Mouse (Mus musculus): ENCODE measurements around the gene AL607142.1.

Gene AL607142.1

DNA sequence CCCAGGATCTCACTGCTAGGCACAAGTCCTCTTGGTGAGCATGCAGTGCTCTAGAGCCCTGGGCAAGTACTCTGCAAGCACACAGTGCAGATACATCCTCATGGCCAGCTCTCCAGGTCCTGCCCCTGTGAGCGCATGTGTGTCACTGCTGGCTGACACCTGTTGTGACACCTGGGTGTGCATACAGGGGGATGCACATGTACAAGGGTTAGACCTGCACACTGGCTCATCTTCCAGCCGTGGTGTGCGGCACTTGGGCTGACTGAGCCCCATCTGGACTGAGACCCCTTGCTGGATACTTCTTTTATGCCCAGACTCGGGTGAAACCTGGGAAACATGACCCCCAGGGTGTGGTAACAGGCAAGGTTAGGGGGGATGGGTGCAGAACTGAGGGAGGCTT lies 16.5 kb upstream of the AL607142.1 start:
- TF ChIP-seq GATA4 (IDR thresholded peaks at IDR 0.05; ENCODE audit: insufficient replicate concordance, low read length), result no peak

DNA sequence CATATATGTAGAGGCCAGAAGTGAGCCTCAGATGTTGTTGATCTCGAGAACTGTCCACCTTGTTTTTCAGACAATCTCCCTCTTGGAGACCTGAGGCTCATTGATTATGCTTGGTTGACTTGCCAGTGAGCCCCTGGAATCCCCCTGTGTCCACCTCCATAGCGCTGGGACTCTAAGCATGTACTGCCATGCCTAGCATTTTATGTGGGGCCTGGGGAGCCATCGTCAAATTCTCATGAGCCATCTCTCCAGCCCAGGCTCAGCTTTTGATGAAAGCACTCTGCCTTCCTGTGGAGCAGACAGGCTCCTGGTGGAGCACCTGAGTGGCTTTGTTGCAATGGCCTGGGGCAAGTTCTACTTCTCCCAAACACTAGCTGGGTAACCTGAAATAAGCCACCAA lies 14.9 kb upstream of the AL607142.1 start:
- TF ChIP-seq GATA4 (IDR thresholded peaks at IDR 0.05; ENCODE audit: insufficient replicate concordance, low read length), result no peak

DNA sequence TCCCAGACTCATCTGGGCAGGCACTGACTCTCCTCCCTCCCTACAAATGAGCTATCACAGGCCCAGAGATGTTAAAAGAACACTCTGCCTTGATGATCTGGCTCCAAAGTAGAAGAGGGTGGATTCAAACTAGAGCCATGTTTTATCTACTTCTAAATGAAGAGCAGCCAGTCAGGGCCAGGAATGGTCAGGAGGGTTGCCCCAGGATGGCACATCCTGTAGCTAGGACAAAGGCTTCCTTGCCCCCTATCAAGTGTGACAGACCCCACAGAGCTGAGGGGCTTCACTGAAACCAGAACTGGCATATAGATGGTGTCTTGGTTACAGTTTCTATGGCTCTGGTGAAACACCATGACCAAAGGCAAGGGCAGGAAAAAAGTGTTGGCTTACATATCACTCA lies 12.3 kb upstream of the AL607142.1 start:
- TF ChIP-seq GATA4 (IDR thresholded peaks at IDR 0.05; ENCODE audit: insufficient replicate concordance, low read length), result no peak

DNA sequence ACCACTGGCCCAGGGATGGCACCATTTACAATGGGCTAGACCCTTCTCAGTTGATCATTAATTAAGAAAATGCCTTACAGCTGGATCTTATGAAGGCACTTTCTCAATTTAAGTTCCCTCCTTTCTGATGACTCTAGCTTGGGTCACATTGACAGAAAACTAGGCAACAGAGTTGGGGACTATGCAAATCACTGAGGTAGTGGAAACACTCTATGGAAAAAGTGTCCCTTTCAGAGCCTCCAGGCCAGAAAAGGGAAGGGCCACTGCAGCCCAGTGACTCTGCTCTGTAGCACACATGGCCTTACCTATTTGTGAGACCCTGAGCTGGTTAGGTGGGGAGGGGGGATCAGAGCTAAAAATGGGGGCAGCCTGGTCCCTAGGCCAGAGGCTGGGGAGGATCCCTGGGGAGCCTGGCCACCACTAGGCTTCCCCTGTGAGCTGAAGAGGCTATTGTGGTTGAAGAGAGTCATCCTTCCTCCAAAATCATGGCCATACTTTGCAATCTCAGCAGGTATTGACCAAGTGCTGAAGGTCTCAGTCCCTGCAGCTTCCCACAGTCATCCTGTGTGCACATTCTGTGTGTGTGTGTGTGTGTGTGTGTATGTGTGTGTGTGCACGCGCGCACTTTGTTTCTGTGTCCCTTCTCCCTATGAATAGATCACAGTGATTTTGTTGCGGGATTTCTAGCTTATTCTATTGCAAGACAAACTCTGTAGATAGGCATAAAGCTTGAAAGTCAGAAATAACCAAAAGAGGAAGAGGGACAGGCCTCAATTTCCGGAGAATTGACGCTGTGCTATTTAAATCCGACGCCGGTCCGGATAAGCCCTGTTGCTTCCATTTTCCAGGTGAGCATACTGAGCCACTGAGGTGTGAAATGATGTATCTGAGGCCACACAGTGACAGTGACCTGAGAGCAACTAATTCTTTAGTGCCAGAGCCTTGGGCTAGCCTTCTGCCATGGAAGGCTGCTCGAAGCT lies 11.5 kb upstream of the AL607142.1 start:
- no peak for TF ChIP-seq GATA4 (IDR thresholded peaks at IDR 0.05; ENCODE audit: insufficient replicate concordance, low read length)

DNA sequence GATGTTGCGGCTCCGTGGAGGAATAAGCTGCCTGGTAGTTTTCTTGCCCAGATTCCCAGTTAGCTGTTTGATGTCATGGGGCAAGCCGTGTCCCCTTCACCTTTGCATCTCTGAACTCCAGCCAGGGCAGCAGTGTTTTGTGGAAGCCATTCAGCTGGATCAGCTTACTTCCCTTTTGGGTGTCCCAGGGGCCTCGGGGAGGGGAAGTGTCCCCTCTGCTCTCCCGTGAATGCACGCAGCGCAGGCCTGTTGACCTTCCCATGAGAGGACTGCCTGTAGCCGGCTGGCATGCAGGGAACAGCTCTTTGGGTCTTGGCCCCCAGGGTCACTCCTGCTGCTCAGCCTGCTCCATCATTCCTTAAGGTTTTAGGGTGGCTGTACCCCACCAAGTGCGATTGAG lies 10.7 kb upstream of the AL607142.1 start:
- TF ChIP-seq GATA4 (IDR thresholded peaks at IDR 0.05; ENCODE audit: insufficient replicate concordance, low read length), result no peak

DNA sequence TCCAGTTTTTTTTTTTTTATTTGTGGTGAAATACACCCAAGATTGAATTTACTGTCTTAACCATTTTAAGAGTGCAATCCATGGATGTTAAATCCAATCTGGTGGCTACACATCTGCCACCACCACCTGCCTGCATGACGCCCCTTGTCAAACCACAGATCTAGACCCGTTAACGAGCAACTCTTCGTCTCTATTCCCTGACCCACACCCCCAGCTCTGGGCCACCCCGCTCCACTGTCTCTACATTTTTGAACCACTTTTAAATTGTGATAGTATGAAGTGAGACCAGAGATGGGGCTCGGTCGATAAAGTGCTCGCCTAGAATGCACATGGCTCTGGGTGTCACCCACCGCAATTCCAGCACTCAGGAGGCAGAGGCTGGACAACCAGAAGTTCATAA lies 8.3 kb upstream of the AL607142.1 start:
- no peak for TF ChIP-seq GATA4 (IDR thresholded peaks at IDR 0.05; ENCODE audit: insufficient replicate concordance, low read length)

DNA sequence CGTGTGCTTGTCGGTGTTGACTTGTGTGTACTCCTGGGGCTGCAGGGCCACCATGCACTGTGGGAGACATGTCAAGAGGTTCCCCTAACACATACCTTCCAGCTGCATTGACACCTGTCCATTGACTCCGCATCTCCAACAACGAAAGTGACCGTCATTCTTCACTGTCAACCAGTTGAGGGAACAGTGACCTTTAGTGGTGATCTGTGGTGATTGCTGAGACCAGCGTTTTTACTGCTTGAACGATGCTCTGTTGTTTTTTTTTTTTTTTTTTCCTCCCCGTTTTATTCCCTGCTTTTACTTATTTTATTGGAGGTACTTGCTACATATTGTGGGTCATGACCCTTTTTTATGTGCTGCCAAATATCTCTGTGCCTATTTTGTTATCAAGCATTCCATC lies 7.3 kb upstream of the AL607142.1 start:
- no peak for TF ChIP-seq GATA4 (IDR thresholded peaks at IDR 0.05; ENCODE audit: insufficient replicate concordance, low read length)

DNA sequence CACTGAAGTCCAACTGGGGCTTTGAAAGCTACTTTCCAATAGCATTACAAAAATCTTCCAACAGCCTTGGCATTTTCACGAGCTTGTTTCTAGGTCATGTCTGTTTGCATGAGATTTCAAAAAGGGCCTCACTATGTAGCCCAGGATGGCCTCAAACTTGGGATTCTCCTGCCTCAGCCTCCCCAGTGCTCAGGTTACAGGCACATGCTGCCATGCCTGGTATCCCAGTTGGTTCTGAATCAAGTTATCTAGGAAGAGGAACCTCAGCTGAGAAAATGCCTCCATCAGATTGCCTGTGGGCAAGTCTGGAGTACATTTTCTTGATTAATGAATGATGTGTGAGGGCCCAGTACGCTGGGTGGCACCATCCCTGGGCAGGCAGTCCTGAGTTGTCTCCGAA lies 6.6 kb upstream of the AL607142.1 start:
- TF ChIP-seq GATA4 (IDR thresholded peaks at IDR 0.05; ENCODE audit: insufficient replicate concordance, low read length), result no peak

DNA sequence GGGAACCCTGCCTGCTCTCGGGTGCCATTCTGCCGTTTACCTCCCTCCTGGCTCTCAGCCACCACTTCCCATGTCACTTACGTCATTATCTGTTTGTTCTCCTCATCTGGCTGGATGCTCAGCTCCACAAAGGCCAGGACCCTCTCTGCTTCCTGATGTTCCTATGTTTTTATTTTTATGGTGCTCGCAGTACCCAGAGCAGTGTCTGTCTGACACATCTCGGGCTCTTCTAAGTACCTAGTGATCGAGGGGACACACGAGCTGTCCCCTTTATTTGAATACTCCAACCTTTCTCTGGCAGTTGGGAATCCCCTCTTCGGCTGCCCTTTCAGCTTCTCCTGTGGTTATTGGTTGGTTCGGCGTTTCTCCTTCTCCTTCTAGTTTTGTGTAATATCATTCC lies 6.0 kb upstream of the AL607142.1 start:
- no peak for TF ChIP-seq GATA4 (IDR thresholded peaks at IDR 0.05; ENCODE audit: insufficient replicate concordance, low read length)

DNA sequence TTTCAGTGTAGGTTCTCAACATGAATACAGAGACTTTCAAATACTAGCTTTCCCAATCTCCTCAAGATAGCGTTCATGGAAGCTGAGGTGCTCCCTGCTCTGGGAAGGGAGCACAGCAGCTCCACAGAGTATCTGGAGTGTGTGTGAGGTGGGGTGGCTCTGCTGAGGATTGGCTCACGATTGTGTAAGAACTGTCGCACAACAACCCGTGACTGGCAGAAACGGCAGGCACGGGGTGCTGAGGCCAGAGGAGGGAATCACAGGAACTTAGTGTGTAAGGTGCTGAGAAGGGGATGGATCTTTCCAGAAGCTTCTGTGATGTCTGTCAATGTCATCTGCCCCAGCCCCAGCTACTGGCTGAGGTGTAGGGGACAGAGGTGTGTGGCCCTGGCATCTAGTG lies 3.1 kb upstream of the AL607142.1 start:
- no peak for TF ChIP-seq GATA4 (IDR thresholded peaks at IDR 0.05; ENCODE audit: insufficient replicate concordance, low read length)

DNA sequence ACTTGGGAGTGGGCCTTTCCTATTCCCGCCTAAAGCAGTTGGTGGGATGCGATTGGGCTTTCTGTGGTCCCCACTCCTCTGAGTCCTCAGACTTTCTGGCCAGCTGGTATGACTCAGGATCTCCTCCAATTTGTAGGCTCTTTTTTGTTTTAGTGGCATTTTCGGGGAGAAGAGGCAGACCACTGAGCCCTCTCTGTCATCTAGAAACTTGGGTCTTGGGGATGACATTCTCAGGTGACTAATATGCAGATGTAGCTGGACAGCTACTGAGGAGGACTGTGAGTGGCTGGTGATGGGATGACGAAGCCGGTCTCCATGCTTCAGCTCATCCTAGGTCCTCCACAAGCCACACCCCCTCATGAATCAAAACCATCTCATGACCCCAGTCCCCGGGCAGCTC lies 2.6 kb upstream of the AL607142.1 start:
- no peak for TF ChIP-seq GATA4 (IDR thresholded peaks at IDR 0.05; ENCODE audit: insufficient replicate concordance, low read length)

DNA sequence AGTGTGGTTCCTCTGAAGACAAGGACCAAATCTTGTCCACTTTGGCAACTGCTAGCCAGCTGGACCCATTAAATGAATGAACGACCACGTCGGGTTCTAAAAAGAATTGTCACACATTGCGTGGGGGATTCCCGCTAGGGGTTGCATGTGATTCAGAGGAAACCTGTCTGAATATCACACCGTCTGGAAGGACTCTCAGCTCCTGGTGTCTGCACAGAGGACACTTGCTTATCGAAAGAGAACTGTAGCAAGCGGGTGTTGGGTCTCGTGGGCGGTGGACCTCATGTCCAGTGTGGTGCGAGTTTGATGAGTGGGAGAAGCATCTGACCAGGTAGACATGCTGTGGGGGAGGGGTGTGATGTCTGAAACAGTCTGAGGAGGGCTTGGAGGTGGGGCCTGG lies 2.0 kb upstream of the AL607142.1 start:
- no peak for TF ChIP-seq GATA4 (IDR thresholded peaks at IDR 0.05; ENCODE audit: insufficient replicate concordance, low read length)

DNA sequence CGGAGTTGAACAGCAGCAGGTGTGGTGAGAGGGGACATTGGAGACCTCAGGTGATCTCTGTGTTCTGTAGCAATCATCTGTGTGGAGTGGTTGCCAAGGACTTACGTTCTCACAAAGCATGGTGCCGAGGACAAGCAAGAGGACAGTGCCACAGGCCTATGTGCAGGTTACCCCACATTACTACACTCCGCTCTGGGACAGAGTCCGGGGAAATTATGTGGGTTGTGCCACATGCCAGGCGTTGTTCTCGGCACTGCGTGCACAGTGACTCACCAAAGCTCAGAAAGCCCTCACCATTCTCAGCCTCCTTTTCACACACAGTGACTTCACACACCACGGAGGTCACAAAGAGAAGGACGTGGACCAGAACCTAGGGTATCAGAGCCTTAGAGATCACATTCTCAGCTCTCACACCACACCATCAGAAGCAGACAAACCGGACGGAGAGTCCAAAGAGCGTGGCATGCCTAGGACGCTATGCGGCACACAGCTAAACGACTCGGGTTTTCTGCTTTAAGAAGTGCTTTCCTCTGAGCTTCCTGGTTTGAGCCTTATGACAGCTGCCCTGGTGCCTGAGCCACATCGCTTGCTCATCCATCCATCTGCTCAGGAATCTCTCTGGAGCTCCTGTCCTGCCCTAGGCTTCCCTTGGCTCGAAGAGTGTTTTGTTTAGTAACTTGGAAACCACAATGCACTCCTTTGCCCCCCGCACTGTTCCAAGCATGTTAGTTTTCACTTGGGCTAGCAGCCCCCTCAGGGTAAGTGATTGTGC lies 1.3 kb upstream of the AL607142.1 start:
- no peak for TF ChIP-seq GATA4 (IDR thresholded peaks at IDR 0.05; ENCODE audit: insufficient replicate concordance, low read length)

DNA sequence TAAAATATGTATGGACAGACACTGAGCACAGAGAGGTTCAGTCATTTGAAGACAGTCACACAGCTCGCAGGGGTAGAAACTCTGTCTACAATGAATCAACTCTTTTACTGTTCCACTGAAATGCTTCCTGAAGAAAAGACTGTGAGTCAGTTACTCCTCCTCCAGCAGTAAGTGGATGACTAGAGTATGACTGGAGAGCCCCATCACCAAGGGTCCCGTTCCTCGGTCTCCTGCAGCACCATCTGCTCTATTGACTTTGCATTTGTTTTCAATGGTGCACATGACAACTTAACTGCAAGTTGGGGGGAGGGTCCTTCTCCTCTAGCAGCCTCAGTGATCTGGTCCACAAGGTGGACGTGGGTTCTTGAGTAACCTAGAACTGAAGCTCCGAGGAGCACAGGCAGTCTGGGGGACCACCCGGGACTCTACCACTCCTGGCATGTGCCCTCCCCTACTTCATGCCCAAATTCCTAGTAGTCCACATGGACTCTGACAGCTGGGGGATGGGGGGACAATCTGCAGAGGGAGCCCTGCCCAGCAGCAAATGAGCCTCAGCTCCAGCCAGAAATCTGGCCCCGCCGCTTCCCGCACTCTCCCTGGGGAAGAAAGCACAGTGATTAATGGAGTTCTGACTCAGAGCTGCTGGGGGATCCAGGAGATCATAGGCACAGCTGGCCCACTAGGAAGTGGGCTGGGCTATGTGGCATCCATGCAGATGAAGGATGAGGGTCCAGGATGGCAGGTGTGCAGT lies 2.2 kb downstream of the AL607142.1 start:
- TF ChIP-seq GATA4 (IDR thresholded peaks at IDR 0.05; ENCODE audit: insufficient replicate concordance, low read length), result no peak

DNA sequence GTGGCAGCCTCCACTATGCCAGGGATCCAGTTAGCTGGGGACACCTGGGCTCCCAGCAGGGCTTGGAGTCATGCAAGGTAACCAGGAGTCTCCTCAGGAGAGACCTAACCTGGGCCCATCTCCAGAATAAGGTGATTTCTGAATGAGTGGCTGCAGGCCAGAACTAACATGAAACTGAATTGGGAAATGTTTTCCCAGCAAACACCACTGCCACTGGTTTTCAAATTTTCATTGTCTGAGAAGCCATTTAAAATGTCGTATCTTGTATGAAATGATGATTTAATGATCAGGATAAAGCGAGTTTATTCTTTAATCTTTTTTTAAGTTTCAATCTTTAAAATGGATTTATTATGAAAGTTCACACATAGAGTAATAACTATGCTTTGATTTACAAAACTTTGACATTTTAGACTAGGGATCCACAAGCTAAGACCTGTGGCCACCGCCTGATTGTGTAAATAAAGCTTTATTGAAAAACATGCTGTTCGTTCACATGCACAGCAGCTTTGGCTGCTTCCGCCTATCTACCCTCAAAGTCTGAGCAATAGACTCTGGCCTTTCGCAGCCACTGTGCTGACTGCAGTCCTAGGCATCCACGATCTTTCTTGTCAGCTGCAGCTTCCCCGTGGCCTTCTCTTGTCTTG lies 2.9 kb downstream of the AL607142.1 start:
- TF ChIP-seq GATA4 (IDR thresholded peaks at IDR 0.05; ENCODE audit: insufficient replicate concordance, low read length), result no peak

Data from liver, adult (tissue).